Mouse (Mus musculus): ENCODE measurements around the gene Strc. TPM values are rescaled to one million over a fixed set of nuclear protein-coding genes. Genes with fewer than 3 reads are reported as not detected.
A peak's percentile ranks its signal among the peaks of the same experiment; 100 is the strongest.

Strc gene
- polyA plus RNA-seq, 1 experiment: not detected

GRCm38 (mm10) chr2:121413387-121414042, 26.5 kb upstream of the Strc start, which contains the start of the genes Pdia3 and Catsper2:
TSS of gene Pdia3 (plus strand) at chr2:121413775.
TSS of gene Catsper2 (minus strand) at chr2:121413792.
- H3K4me1 ChIP-seq (ENCODE audit: control insufficient read depth, insufficient read depth, low read length): 0 out of 2 replicates have a peak, but pooled peaks cover 2% of the 10 kb centered on the region
- TF ChIP-seq POLR2A (IDR thresholded peaks at IDR 0.05; ENCODE audit: insufficient read depth, low read depth, low read length) (peak; percentile 96), CTCF (IDR thresholded peaks at IDR 0.05; ENCODE audit: insufficient read depth, low read depth, low read length) (no peak)
- peak within 1 kb of the TSS; percentile 93 for H3K27ac ChIP-seq (ENCODE audit: insufficient read depth, low read depth, low read length)
- H3K4me3 ChIP-seq (ENCODE audit: insufficient read depth, low read depth, low read length): peak within 1 kb of the TSS; percentile 99
- WGBS: under 1% methylated on average over 68 of the region's 68 CpGs

- WGBS: 4% methylated on average over 4 of the region's 4 CpGs
These were observed 25.9 kb upstream of the Strc start for GRCm38 (mm10) chr2:121412843-121413386.

DNA sequence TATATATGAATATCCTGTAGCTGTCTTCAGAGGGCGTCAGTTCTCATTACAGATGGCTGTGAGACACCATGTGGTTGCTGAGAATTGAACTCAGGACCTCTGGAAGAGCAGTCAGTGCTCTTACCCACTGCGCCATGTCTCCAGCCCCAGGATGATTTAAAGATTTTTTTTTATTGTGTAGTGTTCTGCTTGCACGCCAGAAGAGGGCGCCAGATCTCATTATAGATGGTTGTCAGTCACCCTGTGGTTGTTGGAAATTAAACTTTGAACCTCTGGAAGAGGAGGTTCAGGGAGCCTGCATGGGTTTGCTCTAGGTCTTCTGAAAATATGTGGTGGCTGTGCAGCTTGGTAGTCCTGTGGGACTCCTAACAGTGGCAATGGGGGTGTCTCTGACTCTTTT, 21.2 kb upstream of the Strc start:
- H3K4me1 ChIP-seq (ENCODE audit: control insufficient read depth, insufficient read depth, low read length): no peaks in the 10 kb centered on the region
- TF ChIP-seq POLR2A (IDR thresholded peaks at IDR 0.05; ENCODE audit: insufficient read depth, low read depth, low read length) (no peak), CTCF (IDR thresholded peaks at IDR 0.05; ENCODE audit: insufficient read depth, low read depth, low read length) (no peak)
- no peak overlapping the region for H3K4me3 ChIP-seq (ENCODE audit: insufficient read depth, low read depth, low read length)
- WGBS: 37% methylated on average over 4 of the region's 4 CpGs
- H3K27ac ChIP-seq (ENCODE audit: insufficient read depth, low read depth, low read length): no peak overlapping the region

More at GRCm38 (mm10) chr2:121412843-121413386, 25.9 kb upstream of the Strc start:
- H3K4me1 ChIP-seq (ENCODE audit: control insufficient read depth, insufficient read depth, low read length): 0 out of 2 replicates have a peak, but pooled peaks cover 2% of the 10 kb centered on the region
- H3K27ac ChIP-seq (ENCODE audit: insufficient read depth, low read depth, low read length): peak overlapping the region; percentile 76
- TF ChIP-seq POLR2A (IDR thresholded peaks at IDR 0.05; ENCODE audit: insufficient read depth, low read depth, low read length) (no peak), CTCF (IDR thresholded peaks at IDR 0.05; ENCODE audit: insufficient read depth, low read depth, low read length) (no peak)
- peak overlapping the region; percentile 99 for H3K4me3 ChIP-seq (ENCODE audit: insufficient read depth, low read depth, low read length)

DNA sequence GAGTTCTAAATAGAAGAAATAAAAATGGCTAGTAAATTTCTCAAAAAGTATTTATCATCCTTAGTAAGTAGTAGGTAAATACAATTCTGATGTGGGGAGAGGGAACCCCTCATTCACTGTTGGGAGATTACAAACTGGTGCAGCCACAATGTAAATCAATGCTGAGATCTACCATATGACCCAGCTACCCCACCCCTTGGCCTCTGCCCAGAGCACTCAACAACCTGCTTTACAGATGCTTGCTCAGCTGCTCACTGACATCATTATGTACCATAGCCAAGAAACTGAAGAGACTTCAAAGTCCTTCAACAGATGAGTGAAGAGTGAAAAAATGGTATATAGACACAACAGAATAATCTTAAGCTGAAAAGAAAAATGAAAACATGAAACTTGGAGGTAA, 16.3 kb upstream of the Strc start:
- H3K27ac ChIP-seq (ENCODE audit: insufficient read depth, low read depth, low read length): no peak overlapping the region
- H3K4me1 ChIP-seq (ENCODE audit: control insufficient read depth, insufficient read depth, low read length): no peaks in the 10 kb centered on the region
- no peak for TF ChIP-seq POLR2A (IDR thresholded peaks at IDR 0.05; ENCODE audit: insufficient read depth, low read depth, low read length)
- no peak for TF ChIP-seq CTCF (IDR thresholded peaks at IDR 0.05; ENCODE audit: insufficient read depth, low read depth, low read length)
- no peak overlapping the region for H3K4me3 ChIP-seq (ENCODE audit: insufficient read depth, low read depth, low read length)

- Histone ChIP-seq H3K4me1 (ENCODE audit: control insufficient read depth, insufficient read depth, low read length) (no peaks in the 10 kb centered on the region), H3K27ac (ENCODE audit: insufficient read depth, low read depth, low read length) (no peak overlapping the region), H3K4me3 (ENCODE audit: insufficient read depth, low read depth, low read length) (no peak overlapping the region)
- TF ChIP-seq CTCF (IDR thresholded peaks at IDR 0.05; ENCODE audit: insufficient read depth, low read depth, low read length): no peak
- TF ChIP-seq POLR2A (IDR thresholded peaks at IDR 0.05; ENCODE audit: insufficient read depth, low read depth, low read length): no peak
- WGBS: 13% methylated on average over 8 of the region's 8 CpGs
These were observed 9.7 kb upstream of the Strc start for GRCm38 (mm10) chr2:121396624-121397023.

DNA sequence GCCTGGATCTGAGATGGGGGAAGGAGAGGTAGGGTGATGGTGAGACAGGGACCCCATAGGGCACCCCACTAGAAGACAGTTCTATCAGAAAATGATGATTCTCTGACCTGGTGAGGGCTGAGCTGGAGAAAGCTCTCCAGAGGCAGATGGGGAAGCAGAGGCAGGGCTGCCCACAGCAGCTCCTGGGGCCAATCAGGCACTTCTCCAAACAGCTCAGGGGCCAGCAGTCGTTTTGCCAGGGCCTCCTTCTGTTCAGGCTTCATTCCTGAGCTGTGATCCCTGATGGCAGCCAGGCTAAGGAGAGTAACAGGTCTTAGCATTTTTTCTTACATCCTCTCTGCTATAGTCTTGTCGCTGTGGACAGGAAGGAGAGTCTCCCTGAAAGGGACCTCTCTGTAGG, 12.2 kb downstream of the Strc start:
- H3K4me1 ChIP-seq (ENCODE audit: control insufficient read depth, insufficient read depth, low read length): no peaks in the 10 kb centered on the region
- no peak overlapping the region for H3K4me3 ChIP-seq (ENCODE audit: insufficient read depth, low read depth, low read length)
- H3K27ac ChIP-seq (ENCODE audit: insufficient read depth, low read depth, low read length): no peak overlapping the region
- WGBS: 65% methylated on average over 2 of the region's 2 CpGs
- TF ChIP-seq POLR2A (IDR thresholded peaks at IDR 0.05; ENCODE audit: insufficient read depth, low read depth, low read length): no peak
- no peak for TF ChIP-seq CTCF (IDR thresholded peaks at IDR 0.05; ENCODE audit: insufficient read depth, low read depth, low read length)

DNA sequence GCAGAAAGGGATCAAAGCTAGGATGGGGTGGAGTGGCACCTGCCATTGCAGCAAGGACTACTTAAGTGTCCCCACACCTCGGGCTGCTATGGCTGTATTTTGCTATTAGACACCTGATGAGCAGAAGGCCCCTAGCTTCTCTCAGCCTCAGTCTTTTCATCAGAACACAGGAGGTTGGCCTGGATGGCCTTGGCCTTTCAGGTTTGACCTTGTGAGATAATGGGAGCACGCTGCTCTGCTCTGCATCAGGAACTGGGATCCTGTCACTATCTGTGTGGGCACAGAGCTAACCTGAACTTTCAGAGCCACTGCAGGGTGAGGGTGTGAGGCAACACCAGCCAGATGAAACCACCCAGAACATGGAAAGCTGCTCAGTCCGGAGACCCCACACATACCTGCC, 14.7 kb downstream of the Strc start:
- WGBS: 85% methylated on average over 3 of the region's 3 CpGs

GRCm38 (mm10) chr2:121370921-121371320, 16.0 kb downstream of the Strc start:
- no peak for TF ChIP-seq CTCF (IDR thresholded peaks at IDR 0.05; ENCODE audit: insufficient read depth, low read depth, low read length)
- TF ChIP-seq POLR2A (IDR thresholded peaks at IDR 0.05; ENCODE audit: insufficient read depth, low read depth, low read length): no peak
- H3K4me3 ChIP-seq (ENCODE audit: insufficient read depth, low read depth, low read length): no peak overlapping the region
- H3K27ac ChIP-seq (ENCODE audit: insufficient read depth, low read depth, low read length): no peak overlapping the region
- no peaks in the 10 kb centered on the region for H3K4me1 ChIP-seq (ENCODE audit: control insufficient read depth, insufficient read depth, low read length)
- 87% methylated on average over 5 of the region's 5 CpGs for WGBS

More for the DNA sequence above, 14.7 kb downstream of the Strc start:
- Histone ChIP-seq H3K4me3 (ENCODE audit: insufficient read depth, low read depth, low read length) (no peak overlapping the region), H3K4me1 (ENCODE audit: control insufficient read depth, insufficient read depth, low read length) (no peaks in the 10 kb centered on the region), H3K27ac (ENCODE audit: insufficient read depth, low read depth, low read length) (no peak overlapping the region)
- TF ChIP-seq POLR2A (IDR thresholded peaks at IDR 0.05; ENCODE audit: insufficient read depth, low read depth, low read length): no peak

DNA sequence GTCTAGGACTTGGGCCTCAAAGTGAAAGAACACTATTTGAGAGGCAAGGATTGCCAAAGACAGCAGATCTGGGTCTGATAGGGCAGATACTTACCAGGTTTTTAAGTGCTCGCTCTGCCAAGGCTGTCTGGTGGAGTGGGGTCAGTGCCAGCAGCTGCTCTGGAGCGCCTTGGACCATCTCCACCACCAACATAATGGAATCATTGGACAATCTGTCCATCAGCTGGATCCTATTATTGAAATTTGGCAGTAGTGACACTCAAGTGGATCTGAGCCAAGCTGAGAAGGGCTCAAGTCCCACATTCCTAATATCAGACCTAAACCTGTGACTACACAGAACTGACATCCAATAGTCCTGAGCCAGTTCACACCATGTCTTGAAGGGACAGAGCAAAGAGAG, 18.1 kb downstream of the Strc start:
- WGBS: 54% methylated on average over 2 of the region's 2 CpGs
- Histone ChIP-seq H3K4me1 (ENCODE audit: control insufficient read depth, insufficient read depth, low read length) (no peaks in the 10 kb centered on the region), H3K4me3 (ENCODE audit: insufficient read depth, low read depth, low read length) (no peak overlapping the region), H3K27ac (ENCODE audit: insufficient read depth, low read depth, low read length) (no peak overlapping the region)
- no peak for TF ChIP-seq CTCF (IDR thresholded peaks at IDR 0.05; ENCODE audit: insufficient read depth, low read depth, low read length)
- TF ChIP-seq POLR2A (IDR thresholded peaks at IDR 0.05; ENCODE audit: insufficient read depth, low read depth, low read length): no peak

Data from olfactory bulb, adult 2 months (tissue).